Mouse (Mus musculus): Measurements from ENCODE around the gene Vmn1r168. TPM values are rescaled to one million over a fixed set of nuclear protein-coding genes. Genes with fewer than 3 reads are reported as not detected.

Gene Vmn1r168
- not detected in 2 replicates for polyA plus RNA-seq (2015; fragmentation: Nextera tagmentation; extraction: Ambion mirVana)

GRCm38 (mm10) chr7:23539432-23539831, at the start of gene Vmn1r168:
TSS of gene Vmn1r168 (plus strand) at chr7:23539732.

GRCm38 (mm10) chr7:23507106-23507505, 32.4 kb upstream of the Vmn1r168 start, which contains the start of gene Vmn1r167:
TSS of gene Vmn1r167 (minus strand) at chr7:23507206.

GRCm38 (mm10) chr7:23575226-23575625, 35.7 kb downstream of the Vmn1r168 start, which contains the start of gene Vmn1r169:
TSS of gene Vmn1r169 (plus strand) at chr7:23575526.

Other genes starting within 250 kb of the Vmn1r168 start
- gene Nlrp4e, start 238.5 kb upstream of the Vmn1r168 start, polyA plus RNA-seq (2015; fragmentation: Nextera tagmentation; extraction: Ambion mirVana), result not detected in 2 replicates
- gene Nlrp5, start 153.8 kb upstream of the Vmn1r168 start, polyA plus RNA-seq (2015; fragmentation: Nextera tagmentation; extraction: Ambion mirVana), result not detected in 2 replicates
- not detected in 2 replicates for gene Vmn1r167, start 32.5 kb upstream of the Vmn1r168 start, polyA plus RNA-seq (2015; fragmentation: Nextera tagmentation; extraction: Ambion mirVana)
- not detected in 2 replicates for gene Vmn1r169, start 35.8 kb downstream of the Vmn1r168 start, polyA plus RNA-seq (2015; fragmentation: Nextera tagmentation; extraction: Ambion mirVana)
- gene Vmn1r170, start 66.4 kb downstream of the Vmn1r168 start, polyA plus RNA-seq (2015; fragmentation: Nextera tagmentation; extraction: Ambion mirVana), result not detected in 2 replicates
- not detected in 2 replicates for gene Vmn1r171, start 91.0 kb downstream of the Vmn1r168 start, polyA plus RNA-seq (2015; fragmentation: Nextera tagmentation; extraction: Ambion mirVana)
- not detected in 2 replicates for gene Vmn1r172, start 118.6 kb downstream of the Vmn1r168 start, polyA plus RNA-seq (2015; fragmentation: Nextera tagmentation; extraction: Ambion mirVana)
- not detected in 2 replicates for gene Vmn1r173, start 161.0 kb downstream of the Vmn1r168 start, polyA plus RNA-seq (2015; fragmentation: Nextera tagmentation; extraction: Ambion mirVana)
- gene Vmn1r174, start 212.5 kb downstream of the Vmn1r168 start, polyA plus RNA-seq (2015; fragmentation: Nextera tagmentation; extraction: Ambion mirVana), result not detected in 2 replicates